Mouse (Mus musculus): ENCODE results near the gene Adipor2.

DNA sequence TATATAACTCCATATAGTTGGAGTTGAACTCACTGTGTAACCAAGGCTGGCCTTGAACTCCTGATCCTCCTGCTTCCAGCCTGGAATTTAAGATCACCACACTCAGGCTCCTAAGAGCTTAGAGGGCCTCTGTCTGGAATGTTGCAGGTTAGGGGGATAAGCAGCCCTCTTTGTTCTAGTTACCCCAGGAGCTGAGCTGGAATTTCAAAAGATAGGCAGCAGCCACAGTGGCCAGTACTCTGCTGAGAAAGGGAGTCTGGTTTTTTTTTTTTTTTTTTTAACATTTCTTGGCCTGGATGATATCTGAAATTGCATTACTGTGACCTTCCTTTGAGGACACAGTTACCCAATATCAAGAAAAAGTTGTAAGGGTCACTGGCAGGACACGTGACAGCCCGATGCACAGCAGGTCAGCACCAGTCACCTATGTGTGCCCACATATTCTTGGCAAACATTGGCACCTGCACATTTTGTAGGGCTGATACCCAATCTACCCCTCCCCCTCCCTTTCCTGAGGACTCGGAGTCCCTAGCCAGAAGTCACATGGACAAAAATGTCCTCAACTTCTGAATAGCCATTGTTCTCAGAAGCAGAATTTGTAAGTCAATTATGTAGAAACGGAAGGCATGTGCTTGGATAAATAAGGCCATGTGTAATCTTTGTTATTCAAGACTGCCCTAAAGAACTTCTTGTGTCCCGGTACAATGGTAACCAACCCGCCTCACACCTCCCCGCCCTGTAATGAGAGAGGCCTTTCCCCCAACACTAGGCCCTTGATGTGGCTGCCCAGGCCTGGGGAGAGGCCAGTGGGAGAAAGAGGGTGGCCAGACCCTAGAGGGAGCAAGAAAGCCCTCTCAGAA lies 1.1 kb upstream of the Adipor2 start:
- no peak for TF ChIP-seq CTCF (IDR thresholded peaks at IDR 0.05; ENCODE audit: low read depth, low read length)
- TF ChIP-seq POLR2A (IDR thresholded peaks at IDR 0.05; ENCODE audit: extremely low read depth, insufficient read depth, low read length) = no peak
